Mouse (Mus musculus) hindbrain, postnatal 0 days (tissue): Measurements from ENCODE around the gene Mamdc4. TPM values are rescaled to one million over a fixed set of nuclear protein-coding genes. Genes with fewer than 3 reads are reported as not detected.

Experiments used
- ATAC-seq: fragments of 200-750 bp; cut with Nextera tagmentation; 2 replicates; pipeline ENCODE4 v1.8.0; 2017; ENCODE audit warnings: mild to moderate bottlenecking, moderate TSS enrichment, moderate library complexity
- DNase-seq: peaks from one replicate; pipeline ENCODE4 v3.0.0-alpha.2; 2015; ENCODE audit warnings: low spot score
- H3K27ac ChIP-seq: fragments of 300-500 bp; sonication (generic); 2 replicates; pipeline ENCODE4 v1.5.1; 2014; ENCODE audit warnings: mild to moderate bottlenecking
- H3K27me3 ChIP-seq: fragments of 300-500 bp; sonication (generic); 2 replicates; pipeline ENCODE4 v1.6.1; 2014; ENCODE audit warnings: low read length, mixed read lengths; ENCODE audit not compliant: insufficient read depth
- H3K36me3 ChIP-seq: fragments of 300-500 bp; sonication (generic); 2 replicates; pipeline ENCODE4 v1.6.1; 2014; ENCODE audit warnings: low read length, mixed read lengths; ENCODE audit not compliant: insufficient read depth
- H3K4me1 ChIP-seq: fragments of 300-500 bp; sonication (generic); 2 replicates; pipeline ENCODE4 v1.6.1; 2014; ENCODE audit warnings: antibody characterized with exemption, low read length, mixed read lengths; ENCODE audit not compliant: insufficient read depth
- H3K4me2 ChIP-seq: fragments of 300-500 bp; sonication (generic); 2 replicates; pipeline ENCODE4 v1.6.1; 2014; ENCODE audit warnings: low read depth, mild to moderate bottlenecking, low read length, moderate library complexity, mixed read lengths
- H3K4me3 ChIP-seq: fragments of 300-500 bp; sonication (generic); 2 replicates; pipeline ENCODE4 v1.5.1; 2014; ENCODE audit warnings: low read length
- H3K9ac ChIP-seq: fragments of 300-500 bp; sonication (generic); replicated peaks from 2 replicates; pipeline ENCODE4 v1.6.1; 2014; ENCODE audit warnings: mild to moderate bottlenecking, low read length, moderate library complexity, mixed read lengths
- H3K9me3 ChIP-seq: fragments of 300-500 bp; sonication (generic); 2 replicates; pipeline ENCODE4 v1.6.1; 2016; ENCODE audit warnings: low read length, mixed read lengths
- CTCF ChIP-seq: IDR thresholded peaks from 2 replicates; pipeline ENCODE4 v1.5.1; 2016; ENCODE audit warnings: antibody characterized with exemption, control low read depth, low read depth
- WGBS: fragments of 180-500 bp; shearing (Covaris S2); extraction: QIAGEN DNeasy Blood & Tissue Kit; methylation state at CpG from one replicate; pipeline ENCODE4 v1.1.7; 2014; 5-methylcytosine and 5-hydroxymethylcytosine counted together
- polyA plus RNA-seq: library from polyadenylated mRNA; unstranded; fragments of >200 nt; fragmentation: Nextera tagmentation; extraction: Ambion mirVana; gene quantifications from 2 replicates; pipeline ENCODE4 v1.2.1, GENCODE M21; 2015
- total RNA-seq: library from RNA; depleted of rRNA; stranded (reverse); fragments of >200 nt; gene quantifications from 2 replicates; pipeline ENCODE4 v1.2.3, GENCODE M21; 2014

Gene Mamdc4
- total and polyA plus RNA-seq, 2 experiments from 2014 or later = 2.0 to 2.5 TPM

GRCm38 (mm10) chr2:25574136-25574535, 509 bp downstream of the Mamdc4 start:
- H3K4me3 ChIP-seq = peak overlapping the region; percentile 56
- no peaks in the 10 kb centered on the region for H3K9me3 ChIP-seq
- 15% methylated on average over 11 of the region's 11 CpGs for WGBS
- peaks cover 17% of the 10 kb centered on the region for H3K4me1 ChIP-seq
- H3K36me3 ChIP-seq = peaks cover 9% of the 10 kb centered on the region; the same call in 1 of the 2 replicates
- peak overlapping the region; percentile 92 for H3K4me2 ChIP-seq
- ATAC-seq (no peak), DNase-seq (no peak)
- peak overlapping the region; percentile 67 for H3K9ac ChIP-seq
- peak overlapping the region; percentile 86 for H3K27ac ChIP-seq
- no peak for TF ChIP-seq CTCF
- peaks cover 28% of the 10 kb centered on the region for H3K27me3 ChIP-seq

- Histone ChIP-seq H3K9me3 (no peaks in the 10 kb centered on the region), H3K4me3 (no peak overlapping the region), H3K4me1 (peaks cover 17% of the 10 kb centered on the region), H3K4me2 (peak overlapping the region; percentile 92), H3K9ac (0 out of 2 replicates have a peak overlapping the region, but pooled peaks have one; percentile 31), H3K27me3 (peaks cover 17% of the 10 kb centered on the region), H3K27ac (no peak overlapping the region), H3K36me3 (peaks cover 5% of the 10 kb centered on the region; the same call in 1 of the 2 replicates)
- ATAC-seq (no peak), DNase-seq (no peak)
- 96% methylated on average over 2 of the region's 2 CpGs for WGBS
- TF ChIP-seq CTCF = no peak
Measured at GRCm38 (mm10) chr2:25573068-25573467, 1.6 kb downstream of the Mamdc4 start.

GRCm38 (mm10) chr2:25571221-25571620, 3.4 kb downstream of the Mamdc4 start:
- H3K4me1 ChIP-seq = peaks cover 17% of the 10 kb centered on the region
- DNase-seq (no peak), ATAC-seq (no peak)
- no peaks in the 10 kb centered on the region for H3K36me3 ChIP-seq
- no peak overlapping the region for H3K27ac ChIP-seq
- H3K9ac ChIP-seq = 0 out of 2 replicates have a peak overlapping the region, but pooled peaks have one; percentile 5
- WGBS = 93% methylated on average over 4 of the region's 4 CpGs
- H3K27me3 ChIP-seq = 0 out of 2 replicates have a peak, but pooled peaks cover 2% of the 10 kb centered on the region
- H3K9me3 ChIP-seq = no peaks in the 10 kb centered on the region
- no peak overlapping the region for H3K4me3 ChIP-seq
- no peak for TF ChIP-seq CTCF
- H3K4me2 ChIP-seq = no peak overlapping the region

GRCm38 (mm10) chr2:25569323-25569722, 5.3 kb downstream of the Mamdc4 start:
- TF ChIP-seq CTCF = no peak
- no peak overlapping the region for H3K9ac ChIP-seq
- no peak for ATAC-seq
- H3K4me3 ChIP-seq = no peak overlapping the region
- H3K4me1 ChIP-seq = 0 out of 2 replicates have a peak, but pooled peaks cover 11% of the 10 kb centered on the region
- 88% methylated on average over 3 of the region's 3 CpGs for WGBS
- 0 out of 2 replicates have a peak, but pooled peaks cover 6% of the 10 kb centered on the region for H3K36me3 ChIP-seq
- H3K27me3 ChIP-seq = no peaks in the 10 kb centered on the region
- DNase-seq = no peak
- H3K4me2 ChIP-seq = no peak overlapping the region
- H3K9me3 ChIP-seq = no peaks in the 10 kb centered on the region
- no peak overlapping the region for H3K27ac ChIP-seq

GRCm38 (mm10) chr2:25568473-25569019, 6.1 kb downstream of the Mamdc4 start:
- no peak for DNase-seq
- Histone ChIP-seq H3K4me1 (0 out of 2 replicates have a peak, but pooled peaks cover 5% of the 10 kb centered on the region), H3K9ac (no peak overlapping the region), H3K4me2 (no peak overlapping the region), H3K36me3 (peaks cover 14% of the 10 kb centered on the region; the same call in 1 of the 2 replicates), H3K27me3 (no peaks in the 10 kb centered on the region), H3K27ac (no peak overlapping the region), H3K4me3 (no peak overlapping the region), H3K9me3 (no peaks in the 10 kb centered on the region)
- WGBS = 92% methylated on average over 6 of the region's 6 CpGs
- no peak for TF ChIP-seq CTCF
- ATAC-seq = no peak

- peak; percentile 49 for TF ChIP-seq CTCF
- DNase-seq (no peak), ATAC-seq (0 out of 2 replicates have a peak, but pooled peaks have one; percentile 14)
- H3K27ac ChIP-seq = no peak overlapping the region
- H3K4me1 ChIP-seq = no peaks in the 10 kb centered on the region
- H3K4me2 ChIP-seq = no peak overlapping the region
- 78% methylated on average over 6 of the region's 6 CpGs for WGBS
- H3K9ac ChIP-seq = no peak overlapping the region
- H3K27me3 ChIP-seq = no peaks in the 10 kb centered on the region
- no peak overlapping the region for H3K4me3 ChIP-seq
- peaks cover 32% of the 10 kb centered on the region for H3K36me3 ChIP-seq
- H3K9me3 ChIP-seq = no peaks in the 10 kb centered on the region
Measured at GRCm38 (mm10) chr2:25566558-25566957, 8.1 kb downstream of the Mamdc4 start.

- TF ChIP-seq CTCF = no peak
- Histone ChIP-seq H3K4me2 (no peak overlapping the region), H3K9me3 (no peaks in the 10 kb centered on the region), H3K4me3 (no peak overlapping the region), H3K9ac (no peak overlapping the region), H3K27me3 (no peaks in the 10 kb centered on the region), H3K36me3 (peaks cover 39% of the 10 kb centered on the region), H3K4me1 (no peaks in the 10 kb centered on the region), H3K27ac (no peak overlapping the region)
- DNase-seq (no peak), ATAC-seq (no peak)
- 82% methylated on average over 8 of the region's 8 CpGs for WGBS
Measured at GRCm38 (mm10) chr2:25565741-25566140, 8.9 kb downstream of the Mamdc4 start.
